Mouse (Mus musculus) stomach, postnatal 0 days (tissue): Measurements from ENCODE around the gene Kat6b.

Experiments
- CTCF ChIP-seq: IDR thresholded peaks from 2 replicates; pipeline ENCODE4 v1.5.1; 2016; ENCODE audit warnings: antibody characterized with exemption, low read depth, mild to moderate bottlenecking, moderate library complexity
- EP300 ChIP-seq: optimal IDR thresholded peaks from 2 replicates; pipeline ENCODE3; 2016; ENCODE audit warnings: antibody characterized with exemption

DNA sequence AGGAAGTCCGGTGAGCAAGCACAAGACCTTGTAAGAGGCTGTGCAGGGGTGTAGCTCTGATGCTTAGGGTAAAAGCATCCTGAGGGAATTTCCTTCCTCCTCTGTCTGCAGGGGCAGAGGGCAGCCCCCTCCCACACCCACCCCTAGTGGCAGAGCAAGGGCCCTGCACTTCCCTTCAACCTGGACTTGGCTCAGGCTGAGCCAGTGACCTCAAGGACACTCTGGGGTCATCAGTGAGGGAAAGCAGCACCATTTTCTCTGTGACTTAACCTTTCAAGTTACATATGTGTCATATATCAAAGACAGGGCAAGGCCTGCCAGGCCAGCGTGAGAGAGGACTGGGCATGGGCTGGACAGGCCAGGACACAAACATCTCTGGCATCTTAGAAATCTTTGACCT lies 228.3 kb downstream of the Kat6b start:
- peak; percentile 25 for TF ChIP-seq CTCF
- no peak for TF ChIP-seq EP300
